Mouse (Mus musculus): ENCODE measurements around the gene Slc25a34.

The Slc25a34 gene

GRCm38 (mm10) chr4:141623666-141624065 is at the start of gene Slc25a34:
Gene Slc25a34, minus strand, starts transcription at chr4:141623821.
- no peak for DNase-seq

DNA sequence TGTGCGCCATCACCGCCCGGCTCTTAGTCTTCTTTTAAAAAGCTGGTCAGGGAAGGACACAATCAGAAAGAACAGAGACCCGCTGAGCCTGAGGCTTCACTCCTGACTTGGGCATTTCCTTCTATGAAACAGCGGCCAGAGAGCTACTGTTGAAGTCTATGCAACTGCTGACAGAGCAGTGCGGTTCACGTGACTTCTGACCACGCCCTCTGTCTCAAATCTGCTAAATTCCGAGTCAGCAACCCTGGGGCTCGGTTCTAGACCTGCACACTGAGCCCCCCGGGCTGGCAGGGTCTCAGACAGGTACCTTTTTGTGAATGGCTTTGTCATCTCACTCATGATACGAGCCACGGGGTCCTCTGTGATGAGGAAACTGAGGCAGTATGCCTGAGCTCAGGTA is 48.7 kb upstream of the Slc25a34 start:
- DNase-seq = no peak

DNA sequence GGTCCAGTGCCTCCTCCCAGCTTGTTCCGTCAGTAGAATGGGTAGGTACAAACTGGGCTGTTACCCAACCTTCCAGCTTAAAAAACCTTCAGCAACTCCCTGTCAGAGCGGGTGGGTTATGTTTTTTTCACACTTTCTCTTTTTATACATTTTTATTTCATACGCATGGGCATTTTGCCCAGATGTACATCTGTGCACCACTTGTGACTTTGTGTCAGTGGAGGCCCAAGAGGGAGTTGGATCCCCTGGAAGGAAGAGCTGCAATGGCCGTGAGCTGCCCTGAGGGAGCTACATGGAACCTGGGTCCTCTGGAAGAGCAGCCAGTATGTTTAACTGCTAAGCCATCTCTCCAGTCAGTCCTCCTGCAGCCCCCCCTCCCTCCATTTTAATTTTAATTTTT is 47.8 kb upstream of the Slc25a34 start:
- DNase-seq = no peak

GRCm38 (mm10) chr4:141669898-141670712 is 46.5 kb upstream of the Slc25a34 start:
- DNase-seq = no peak

GRCm38 (mm10) chr4:141664799-141665198 is 41.2 kb upstream of the Slc25a34 start, which contains the start of gene Plekhm2:
Gene Plekhm2, minus strand, starts transcription at chr4:141664899.
- no peak for DNase-seq

- peak; percentile 54 to 74 for DNase-seq
Measured at GRCm38 (mm10) chr4:141664011-141664745, 40.6 kb upstream of the Slc25a34 start.

- peak in 1 of 2 experiments; percentile 28 for DNase-seq
Measured at GRCm38 (mm10) chr4:141663122-141663931, 39.7 kb upstream of the Slc25a34 start.

GRCm38 (mm10) chr4:141660884-141661283 is 37.3 kb upstream of the Slc25a34 start:
- DNase-seq = no peak

GRCm38 (mm10) chr4:141659739-141660138 is 36.1 kb upstream of the Slc25a34 start:
- DNase-seq = no peak

DNA sequence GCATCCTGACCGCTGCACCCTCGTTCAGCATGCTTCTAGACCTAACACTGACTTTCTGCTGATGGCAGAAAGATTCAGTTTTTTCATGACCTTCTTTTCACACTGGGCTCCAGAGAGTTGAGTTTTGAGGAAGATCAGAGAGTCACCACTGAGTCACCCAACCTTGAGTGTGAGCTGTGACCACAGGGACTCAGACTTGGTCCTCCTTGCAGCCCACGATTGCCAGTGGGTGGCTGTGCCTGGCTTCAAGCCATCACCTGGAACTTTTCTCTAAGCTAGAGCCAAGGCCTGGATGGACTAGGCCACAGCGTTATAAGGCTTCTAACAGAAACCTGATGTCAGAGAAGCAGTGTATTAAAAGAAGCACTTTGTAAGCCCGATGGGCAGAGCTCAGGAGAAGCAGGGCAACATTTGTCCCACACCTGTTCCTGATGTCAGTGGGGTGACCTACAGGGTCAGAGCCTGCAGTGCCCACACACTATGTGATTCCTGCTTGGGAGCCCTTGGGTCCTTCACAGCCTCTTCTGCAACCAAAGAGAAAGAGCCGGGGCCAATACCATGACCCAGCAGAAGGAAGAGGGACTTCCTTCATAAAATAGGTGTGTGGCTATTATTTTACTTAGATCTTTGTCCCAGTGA is 35.3 kb upstream of the Slc25a34 start:
- DNase-seq = no peak

DNA sequence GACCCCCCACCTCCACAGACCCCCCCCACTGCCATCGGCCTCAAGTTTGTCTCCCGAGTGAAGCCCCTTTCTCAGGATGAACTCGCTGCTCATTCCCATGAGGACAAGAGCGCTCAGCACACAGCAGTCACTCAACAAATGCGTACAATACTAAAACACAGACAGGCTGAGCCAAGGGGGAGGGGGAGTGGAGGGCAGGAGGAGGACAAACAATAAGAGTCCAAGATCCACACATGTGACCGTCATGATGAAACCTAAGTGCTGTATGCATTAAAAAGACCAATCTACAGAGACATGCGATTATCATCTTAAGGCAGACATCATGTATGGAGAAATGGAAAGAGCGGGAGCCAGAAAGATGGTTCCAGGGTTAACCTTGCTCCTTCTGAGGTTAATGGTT is 33.3 kb upstream of the Slc25a34 start:
- DNase-seq = no peak

DNA sequence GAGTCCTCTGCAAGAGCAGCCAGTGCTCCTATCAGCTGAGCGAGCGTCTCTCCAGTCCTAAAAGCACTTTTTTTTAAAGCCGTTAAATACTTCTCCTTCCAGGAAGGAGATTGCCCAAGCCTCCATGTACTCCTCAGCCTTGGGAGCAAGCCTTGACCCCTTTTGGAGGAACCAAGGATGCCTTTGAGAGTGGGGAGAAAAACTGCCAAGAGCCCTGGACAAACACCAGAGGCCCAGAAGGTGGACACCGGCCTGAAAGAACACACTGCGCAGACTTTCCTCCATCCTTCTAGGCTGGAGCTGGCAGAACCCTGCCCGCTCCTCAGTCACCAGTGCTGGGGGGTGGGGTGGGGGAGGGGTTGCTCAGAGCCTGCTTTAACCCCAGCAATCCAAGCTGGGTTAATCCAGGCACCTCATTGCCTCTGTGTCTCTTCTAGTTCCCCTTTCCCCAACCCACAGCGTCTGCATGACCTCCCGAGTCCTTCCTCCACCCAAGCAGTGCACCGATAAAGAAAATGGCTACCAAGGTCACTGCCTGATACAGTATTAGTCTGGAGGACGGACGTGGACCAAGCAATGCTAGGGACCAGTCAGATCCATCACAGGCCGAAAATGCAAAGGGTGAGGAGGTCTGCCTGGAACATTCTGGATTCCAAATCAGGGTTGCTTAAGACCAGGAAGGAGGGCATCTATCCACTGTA is 32.4 kb upstream of the Slc25a34 start:
- DNase-seq = no peak

GRCm38 (mm10) chr4:141654509-141654908 is 30.9 kb upstream of the Slc25a34 start:
- DNase-seq = no peak

DNA sequence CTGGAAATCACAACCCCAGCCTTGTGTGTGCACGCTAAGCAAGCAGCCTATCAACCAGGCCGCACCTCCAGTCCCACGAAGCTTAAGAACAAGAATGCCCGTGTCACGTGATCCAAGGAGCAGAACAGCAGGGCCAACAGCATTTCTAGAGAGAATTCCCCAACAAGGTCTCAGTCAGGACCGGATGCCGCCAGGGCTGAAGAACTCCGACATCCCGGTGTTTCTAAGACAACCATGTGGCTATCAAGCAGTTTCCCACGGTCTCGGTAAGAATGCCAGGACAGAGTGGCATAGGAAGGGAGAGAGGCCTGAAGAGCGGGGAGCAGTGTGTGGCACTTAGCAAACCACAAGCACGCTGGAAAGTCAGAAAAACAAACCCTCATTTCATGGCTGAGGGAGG is 30.2 kb upstream of the Slc25a34 start:
- no peak for DNase-seq

- DNase-seq = no peak
Measured at GRCm38 (mm10) chr4:141653044-141653443, 29.4 kb upstream of the Slc25a34 start.

- no peak for DNase-seq
Measured at GRCm38 (mm10) chr4:141651944-141652343, 28.3 kb upstream of the Slc25a34 start.

DNA sequence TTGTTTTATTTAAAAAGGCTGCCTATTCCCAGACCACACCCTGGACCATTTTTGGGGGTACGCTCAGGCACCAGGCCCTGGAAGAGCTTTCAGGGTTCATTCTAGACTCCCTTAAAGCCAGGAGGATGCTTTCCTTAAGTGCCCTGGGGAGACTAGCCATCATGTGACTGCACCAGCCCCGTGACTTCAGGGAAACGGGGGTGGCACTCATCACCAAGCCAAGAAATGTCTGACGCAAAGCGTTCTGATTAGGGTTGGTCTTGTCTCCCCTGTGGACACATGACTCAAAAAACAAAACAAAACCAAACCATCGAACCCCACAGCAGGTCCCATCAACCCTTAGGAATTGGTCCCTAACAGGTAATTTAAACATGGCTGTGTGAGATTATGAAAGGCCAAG is 27.7 kb upstream of the Slc25a34 start:
- DNase-seq = no peak

GRCm38 (mm10) chr4:141649244-141649643 is 25.6 kb upstream of the Slc25a34 start:
- DNase-seq = no peak

- DNase-seq = no peak
Measured at GRCm38 (mm10) chr4:141648262-141648661, 24.6 kb upstream of the Slc25a34 start.

DNA sequence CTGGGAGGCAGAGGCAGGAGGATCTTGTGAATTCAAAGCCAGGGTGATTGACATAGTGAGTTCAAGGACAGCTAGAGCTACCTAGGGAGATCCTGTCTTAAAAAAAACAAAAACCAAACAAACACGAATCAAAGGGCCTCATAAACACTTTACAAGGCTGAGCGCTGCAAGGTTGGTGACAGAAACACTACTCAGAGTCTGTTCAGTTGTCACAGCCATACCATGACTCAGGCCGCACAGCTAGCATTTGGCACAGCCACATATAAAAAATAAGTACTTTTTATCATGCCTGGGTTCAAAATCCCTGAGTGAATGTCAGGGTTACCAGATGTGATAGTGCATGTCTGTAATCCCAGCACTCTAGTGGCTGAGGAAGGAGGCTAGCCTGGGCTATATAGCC is 23.6 kb upstream of the Slc25a34 start:
- no peak for DNase-seq

DNA sequence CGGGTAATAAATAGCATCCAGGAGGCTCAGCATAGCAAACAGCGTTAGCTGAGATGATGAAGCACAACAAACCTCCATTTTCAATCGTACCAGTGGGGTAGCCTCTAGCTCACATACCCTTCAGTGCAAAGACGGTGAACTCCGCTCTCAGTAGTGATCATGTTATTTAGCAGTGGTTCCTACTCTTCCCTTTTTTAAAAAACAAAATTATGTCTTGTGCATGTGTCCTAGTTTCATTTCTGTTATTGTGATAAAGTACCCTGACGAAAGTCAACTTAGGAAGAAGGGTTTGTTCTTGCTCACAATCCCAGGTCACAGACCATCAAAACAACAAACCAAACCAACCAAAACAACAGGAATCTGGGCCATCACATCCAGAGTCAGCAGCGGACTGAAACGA is 22.4 kb upstream of the Slc25a34 start:
- DNase-seq = no peak
